Mouse (Mus musculus): ENCODE data around the gene Grm3. TPM values are rescaled to one million over a fixed set of nuclear protein-coding genes. Genes with fewer than 3 reads are reported as not detected.

The Grm3 gene
- not detected in 2 replicates for polyA plus RNA-seq (2012)

GRCm38 (mm10) chr5:9724956-9725600, at the start of gene Grm3:
Gene Grm3 (minus strand): TSS chr5:9725170.

Measured in megakaryocyte-erythroid progenitor cell, adult 5 weeks (primary cell).